Comparison of ENCODE assay signal across 8 mouse cellular contexts in genomic region chr8:71495039-71495438, GRCm38 (mm10). TPM values are rescaled to one million over a fixed set of nuclear protein-coding genes. Genes with fewer than 3 reads are reported as not detected.
DNase-seq lines count a peak whose midpoint lies in the region; ATAC-seq and TF ChIP-seq lines count a peak whose summit lies in the region.

No protein-coding gene starts in this region.

- H3K79me2 ChIP-seq in MEL (ENCODE audit: control insufficient read depth, insufficient read depth, low read length, poor library complexity) = no peaks in the 10 kb centered on the region; the same call in 1 of the 2 replicates

- no peak for TF ChIP-seq EP300 in MEL (IDR thresholded peaks at IDR 0.05; ENCODE audit: low read depth in 1 of 2, low read length in 2 of 2)
- TF ChIP-seq EP300 in lung, postnatal 0 days (IDR thresholded peaks at IDR 0.05) = no peak

- no peak overlapping the region for H3K9ac ChIP-seq in MEL (ENCODE audit: control insufficient read depth, low read depth, low read length, poor library complexity, severe bottlenecking)
- H3K9ac ChIP-seq in lung, postnatal 0 days (replicated peaks; ENCODE audit: low read depth) = no peak overlapping the region

- ATAC-seq in hematopoietic stem cell, adult 5-6 weeks (replicated peaks in 1 of 2; ENCODE audit: insufficient read depth in 1 of 2, low FRiP score in 2 of 2, low TSS enrichment in 1 of 2, low read depth in 1 of 2, poor library complexity in 2 of 2, severe bottlenecking in 2 of 2) = peak; percentile 79 to 82; a peak in 3 of 4 replicates
- ATAC-seq in lung, postnatal 0 days = peak; percentile 61

- no peaks in the 10 kb centered on the region for H3K4me1 ChIP-seq in MEL (ENCODE audit: control insufficient read depth in 1 of 2, insufficient read depth in 2 of 2, low read length in 2 of 2)
- H3K4me1 ChIP-seq in lung, postnatal 0 days (ENCODE audit: insufficient read depth, low read depth, low read length) = peaks cover 13% of the 10 kb centered on the region

- TF ChIP-seq RAD21 in MEL (IDR thresholded peaks at IDR 0.05; ENCODE audit: low read depth, low read length) = peak; percentile 45

- DNase-seq in MEL (ENCODE audit: low read depth, low spot score) = peak; percentile 86
- DNase-seq in cerebellum, adult 9-10 months = peak; percentile 91
- peak; percentile 77 for DNase-seq in forelimb bud, embryonic 11.5 days (ENCODE audit: low read depth, low spot score)
- DNase-seq in layer of hippocampus, adult 9-11 months = peak; percentile 82
- peak; percentile 93 for DNase-seq in lung, postnatal 0 days (ENCODE audit: low spot score)
- peak; percentile 77 for DNase-seq in ovary, postnatal 14 days (ENCODE audit: low spot score)
- DNase-seq in thymus, postnatal 0 days (ENCODE audit: low spot score) = peak; percentile 81

- peak; percentile 48 to 87 (median 66) for TF ChIP-seq CTCF in MEL (IDR thresholded peaks at IDR 0.05 in 2 of 3, conservative IDR thresholded peaks at IDR 0.05 in 1 of 3; ENCODE audit: control insufficient read depth in 1 of 3, insufficient read depth in 1 of 3, low read depth in 2 of 3, low read length in 3 of 3, poor library complexity in 1 of 3, severe bottlenecking in 1 of 3)
- TF ChIP-seq CTCF in lung, postnatal 0 days (IDR thresholded peaks at IDR 0.05) = peak; percentile 84

- H3K9me3 ChIP-seq in MEL (replicated peaks; ENCODE audit: insufficient read depth, low read length) = no peaks in the 10 kb centered on the region
- no peaks in the 10 kb centered on the region for H3K9me3 ChIP-seq in lung, postnatal 0 days (ENCODE audit: low read length)

- 8% methylated on average over 16 of the region's 16 CpGs for WGBS in lung, postnatal 0 days

- no peak overlapping the region for H3K27ac ChIP-seq in MEL (ENCODE audit: control insufficient read depth, low read depth, low read length)
- H3K27ac ChIP-seq in lung, postnatal 0 days (ENCODE audit: low read length) = no peak overlapping the region

- TF ChIP-seq POLR2A in MEL (IDR thresholded peaks at IDR 0.05; ENCODE audit: control insufficient read depth in 1 of 2, insufficient read depth in 1 of 2, low read depth in 1 of 2, low read length in 2 of 2, poor library complexity in 1 of 2) = no peak

- H3K36me3 ChIP-seq in MEL (ENCODE audit: control insufficient read depth in 1 of 2, insufficient read depth in 2 of 2, low read length in 2 of 2) = peaks cover 0 to 4% of the 10 kb centered on the region in 2 experiments; a peak in 2 of 4 replicates
- H3K36me3 ChIP-seq in lung, postnatal 0 days (ENCODE audit: insufficient read depth, low read length) = peaks cover 9% of the 10 kb centered on the region; the same call in 1 of the 2 replicates

- no peak overlapping the region for H3K4me3 ChIP-seq in MEL (ENCODE audit: control insufficient read depth in 1 of 2, insufficient read depth in 1 of 2, low read depth in 2 of 2, low read length in 2 of 2)
- H3K4me3 ChIP-seq in lung, postnatal 0 days (ENCODE audit: low read depth, low read length) = no peak overlapping the region

- no peaks in the 10 kb centered on the region for H3K27me3 ChIP-seq in MEL (ENCODE audit: control insufficient read depth in 1 of 2, insufficient read depth in 2 of 2, low read length in 2 of 2)
- H3K27me3 ChIP-seq in lung, postnatal 0 days (replicated peaks; ENCODE audit: insufficient read depth, low read length) = no peaks in the 10 kb centered on the region

- H3K4me2 ChIP-seq in lung, postnatal 0 days (replicated peaks; ENCODE audit: low read depth, low read length) = no peak overlapping the region

TF ChIP-seq in MEL, 35 proteins besides CTCF, POLR2A, EP300 and RAD21:
- TF ChIP-seq HCFC1 (IDR thresholded peaks at IDR 0.05; ENCODE audit: low read depth, low read length) (no peak), ELF1 (IDR thresholded peaks at IDR 0.05; ENCODE audit: low read depth, low read length) (no peak), ETS1 (IDR thresholded peaks at IDR 0.05; ENCODE audit: low read depth, low read length) (no peak), SMC3 (IDR thresholded peaks at IDR 0.05; ENCODE audit: low read depth, low read length) (peak; percentile 62), GABPA (IDR thresholded peaks at IDR 0.05; ENCODE audit: low read depth, low read length) (no peak), ZNF384 (IDR thresholded peaks at IDR 0.05; ENCODE audit: low read depth, low read length) (peak; percentile 95), MYC (IDR thresholded peaks at IDR 0.05; ENCODE audit: low read depth, low read length) (no peak)

RNA-seq across cellular contexts. Expression of gene Gtpbp3, which starts 7.1 kb away (rescaled TPM):
- 45.5 and 49.4 TPM in 2 replicates for total RNA-seq in MEL (2012; rRNA removed)
- 10 to 100 TPM in 1 of 2 experiments, not detected in 1; 50.1 TPM for polyA plus RNA-seq in MEL (2012; ENCODE audit: insufficient read depth in 1 of 2, insufficient read length in 2 of 2, low read depth in 1 of 2, low replicate concordance in 2 of 2, missing spikeins in 1 of 2)
- 8.8 and 14.1 TPM in 2 replicates for total RNA-seq in hematopoietic stem cell, adult 5-6 weeks (2017)
- polyA plus RNA-seq in lung, postnatal 0 days (2015; fragmentation: Nextera tagmentation; extraction: Ambion mirVana) = 10.6 and 11.6 TPM in 2 replicates
- 17.8 TPM in 2 replicates for polyA plus RNA-seq in thymus, postnatal 0 days (2015; fragmentation: Nextera tagmentation; extraction: Ambion mirVana)

RNA-seq across cellular contexts. Expression of gene Ano8, which starts 9.3 kb away (rescaled TPM):
- 3.5 and 3.9 TPM in 2 replicates for total RNA-seq in MEL (2012; rRNA removed)
- polyA plus RNA-seq in MEL (2012; ENCODE audit: insufficient read depth in 1 of 2, insufficient read length in 2 of 2, low read depth in 1 of 2, low replicate concordance in 2 of 2, missing spikeins in 1 of 2) = 1 to 10 TPM in 1 of 2 experiments, not detected in 1; 4.8 TPM
- total RNA-seq in hematopoietic stem cell, adult 5-6 weeks (2017) = 6.7 and 9.2 TPM in 2 replicates
- 1.1 and 1.2 TPM in 2 replicates for polyA plus RNA-seq in lung, postnatal 0 days (2015; fragmentation: Nextera tagmentation; extraction: Ambion mirVana)
- 0.68 and 1.4 TPM in 2 replicates for polyA plus RNA-seq in thymus, postnatal 0 days (2015; fragmentation: Nextera tagmentation; extraction: Ambion mirVana)

RNA-seq across cellular contexts. Expression of gene Plvap, which starts 16.5 kb away (rescaled TPM):
- 8.2 and 11.7 TPM in 2 replicates for total RNA-seq in MEL (2012; rRNA removed)
- polyA plus RNA-seq in MEL (2012; ENCODE audit: insufficient read depth in 1 of 2, insufficient read length in 2 of 2, low read depth in 1 of 2, low replicate concordance in 2 of 2, missing spikeins in 1 of 2) = 10 to 100 TPM in 1 of 2 experiments, not detected in 1; 20.4 TPM
- 0.38 TPM in 1 of 2 replicates, not detected in the other for total RNA-seq in hematopoietic stem cell, adult 5-6 weeks (2017)
- polyA plus RNA-seq in lung, postnatal 0 days (2015; fragmentation: Nextera tagmentation; extraction: Ambion mirVana) = 246 and 265 TPM in 2 replicates
- polyA plus RNA-seq in thymus, postnatal 0 days (2015; fragmentation: Nextera tagmentation; extraction: Ambion mirVana) = 27.5 and 31.6 TPM in 2 replicates

RNA-seq across cellular contexts. Expression of gene Dda1, which starts 26.0 kb away (rescaled TPM):
- total RNA-seq in MEL (2012; rRNA removed) = 49.7 and 59.6 TPM in 2 replicates
- 100 to 1,000 TPM in 1 of 2 experiments, not detected in 1; 110 TPM for polyA plus RNA-seq in MEL (2012; ENCODE audit: insufficient read depth in 1 of 2, insufficient read length in 2 of 2, low read depth in 1 of 2, low replicate concordance in 2 of 2, missing spikeins in 1 of 2)
- total RNA-seq in hematopoietic stem cell, adult 5-6 weeks (2017) = 15.8 and 18.9 TPM in 2 replicates
- polyA plus RNA-seq in lung, postnatal 0 days (2015; fragmentation: Nextera tagmentation; extraction: Ambion mirVana) = 73.7 and 78.6 TPM in 2 replicates
- polyA plus RNA-seq in thymus, postnatal 0 days (2015; fragmentation: Nextera tagmentation; extraction: Ambion mirVana) = 154 and 157 TPM in 2 replicates

RNA-seq across cellular contexts. Expression of gene Mrpl34, which starts 30.3 kb away (rescaled TPM):
- total RNA-seq in MEL (2012; rRNA removed) = 123 and 143 TPM in 2 replicates
- 100 to 1,000 TPM in 1 of 2 experiments, not detected in 1; 196 TPM for polyA plus RNA-seq in MEL (2012; ENCODE audit: insufficient read depth in 1 of 2, insufficient read length in 2 of 2, low read depth in 1 of 2, low replicate concordance in 2 of 2, missing spikeins in 1 of 2)
- total RNA-seq in hematopoietic stem cell, adult 5-6 weeks (2017) = 35.8 and 61.7 TPM in 2 replicates
- polyA plus RNA-seq in lung, postnatal 0 days (2015; fragmentation: Nextera tagmentation; extraction: Ambion mirVana) = 137 and 146 TPM in 2 replicates
- polyA plus RNA-seq in thymus, postnatal 0 days (2015; fragmentation: Nextera tagmentation; extraction: Ambion mirVana) = 221 TPM in 2 replicates
